Mouse (Mus musculus) neural tube, embryonic 12.5 days (tissue): Measurements from ENCODE around the gene Homer3. TPM values are rescaled to one million over a fixed set of nuclear protein-coding genes. Genes with fewer than 3 reads are reported as not detected.

Experiments
- ATAC-seq: fragments of 200-750 bp; cut with Nextera tagmentation; 2 replicates; pipeline ENCODE4 v1.8.0; 2017; ENCODE audit warnings: low read depth, mild to moderate bottlenecking, moderate TSS enrichment, moderate library complexity; ENCODE audit not compliant: low FRiP score
- H3K27ac ChIP-seq: fragments of 300-500 bp; sonication (generic); 2 replicates; pipeline ENCODE4 v1.5.1; 2016
- H3K27me3 ChIP-seq: fragments of 300-500 bp; sonication (generic); replicated peaks from 2 replicates; pipeline ENCODE4 v1.6.1; 2016; ENCODE audit warnings: mild to moderate bottlenecking
- H3K36me3 ChIP-seq: fragments of 300-500 bp; sonication (generic); 2 replicates; pipeline ENCODE4 v1.6.1; 2016; ENCODE audit warnings: mild to moderate bottlenecking
- H3K4me1 ChIP-seq: fragments of 300-500 bp; sonication (generic); 2 replicates; pipeline ENCODE4 v1.6.1; 2016
- H3K4me2 ChIP-seq: fragments of 300-500 bp; sonication (generic); replicated peaks from 2 replicates; pipeline ENCODE4 v1.6.1; 2016; ENCODE audit warnings: mild to moderate bottlenecking
- H3K4me3 ChIP-seq: fragments of 300-500 bp; sonication (generic); 2 replicates; pipeline ENCODE4 v1.5.1; 2016
- H3K9ac ChIP-seq: fragments of 300-500 bp; sonication (generic); 2 replicates; pipeline ENCODE4 v1.6.1; 2016; ENCODE audit warnings: mild to moderate bottlenecking
- H3K9me3 ChIP-seq: fragments of 300-500 bp; sonication (generic); 2 replicates; pipeline ENCODE4 v1.6.1; 2016; ENCODE audit warnings: mild to moderate bottlenecking
- WGBS: fragments of 180-500 bp; shearing (Covaris S2); methylation state at CpG from one replicate; pipeline ENCODE4 v1.1.7; 2016; 5-methylcytosine and 5-hydroxymethylcytosine counted together
- polyA plus RNA-seq: library from polyadenylated mRNA; unstranded; fragments of >200 nt; fragmentation: Nextera tagmentation; extraction: Ambion mirVana; gene quantifications from 2 replicates; pipeline ENCODE4 v1.2.1, GENCODE M21; 2016

The Homer3 gene
- polyA plus RNA-seq, 1 experiment from 2014 or later: 99.6 TPM

DNA sequence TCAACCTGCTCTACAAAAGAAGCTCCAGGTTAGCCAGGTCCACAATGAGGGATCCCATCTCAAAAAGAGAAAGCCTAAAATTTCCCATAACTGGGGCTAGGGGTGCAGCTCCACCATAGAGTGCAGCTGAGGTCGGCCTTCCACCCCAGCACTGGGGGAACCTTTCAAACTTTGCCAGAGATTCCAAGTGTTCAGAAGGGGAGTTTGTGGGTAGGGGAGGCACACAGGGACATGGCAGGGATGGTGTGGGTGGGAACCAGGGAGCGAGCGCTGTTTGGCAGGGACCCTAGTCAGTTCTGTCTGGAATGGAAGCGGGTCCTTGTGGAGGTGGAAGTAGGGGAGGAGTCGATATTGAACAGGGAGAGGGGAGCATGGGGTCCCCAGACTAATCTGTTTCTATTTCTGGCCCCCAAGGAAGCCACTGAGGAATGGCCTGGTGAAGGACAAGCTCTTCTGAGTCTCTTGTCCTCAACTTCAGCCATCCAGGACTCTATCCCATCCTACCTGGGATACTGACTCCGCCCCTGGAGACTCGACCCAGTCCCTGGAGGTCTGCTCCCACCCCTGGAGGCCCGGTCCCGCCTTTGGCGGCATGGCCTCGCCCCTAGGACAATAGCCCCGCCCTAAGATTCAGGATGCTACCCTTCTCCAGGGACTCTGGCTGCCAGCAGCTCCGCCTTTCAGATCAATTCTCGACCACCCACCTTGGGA, 46.7 kb downstream of the Homer3 start, which contains the start of gene Gdf1:
Gene Gdf1 (plus strand): TSS at position 694 of the 711 bp plus-strand sequence.
- Histone ChIP-seq H3K36me3 (peaks cover 50% of the 10 kb centered on the region), H3K4me2 (peak within 1 kb of the TSS; percentile 53), H3K4me1 (peaks cover 26% of the 10 kb centered on the region), H3K9me3 (no peaks in the 10 kb centered on the region), H3K27me3 (peaks cover 19% of the 10 kb centered on the region), H3K27ac (0 out of 2 replicates have a peak within 1 kb of the TSS, but pooled peaks have one; percentile 32), H3K9ac (peak within 1 kb of the TSS; percentile 44), H3K4me3 (peak within 1 kb of the TSS; percentile 8; the same call in 1 of the 2 replicates)
- no peak for ATAC-seq
- 25% methylated on average over 14 of the region's 14 CpGs for WGBS

DNA sequence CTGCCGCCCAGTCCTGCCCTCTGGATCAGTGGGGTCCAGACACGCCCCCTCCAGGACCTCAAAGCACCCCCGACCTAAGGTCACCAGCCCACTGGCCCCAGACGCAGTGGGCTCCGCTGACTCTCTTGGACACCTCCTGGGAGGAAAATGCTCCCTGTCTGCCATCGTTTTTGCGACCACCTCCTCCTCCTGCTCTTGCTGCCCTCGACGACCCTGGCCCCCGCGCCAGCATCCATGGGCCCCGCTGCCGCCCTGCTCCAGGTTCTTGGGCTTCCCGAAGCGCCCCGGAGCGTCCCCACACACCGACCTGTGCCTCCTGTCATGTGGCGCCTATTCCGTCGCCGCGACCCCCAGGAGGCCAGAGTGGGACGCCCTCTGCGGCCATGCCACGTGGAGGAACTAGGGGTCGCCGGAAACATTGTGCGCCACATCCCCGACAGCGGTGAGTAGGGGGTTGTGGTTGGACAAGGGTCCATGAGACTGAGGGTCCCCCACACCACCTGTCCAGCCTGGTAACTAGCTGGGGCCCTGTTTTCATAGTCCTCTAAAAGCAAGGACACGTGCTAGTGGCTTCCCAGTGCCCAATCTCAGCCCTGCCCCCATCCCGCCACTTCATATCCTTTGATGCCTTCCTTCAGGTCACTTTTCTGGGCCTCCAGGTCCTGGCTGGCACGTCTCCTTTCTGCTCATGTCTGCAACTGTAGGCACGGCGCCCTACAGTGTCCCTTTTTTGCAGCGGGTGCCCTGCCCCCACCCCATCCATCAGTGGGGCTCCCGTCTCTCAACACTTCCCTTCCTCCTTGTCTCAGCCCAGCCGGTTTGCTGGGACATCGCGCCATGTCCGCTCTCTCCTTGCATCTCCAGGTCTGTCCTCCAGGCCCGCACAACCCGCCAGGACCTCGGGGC, 47.5 kb downstream of the Homer3 start:
- H3K9ac ChIP-seq: peak overlapping the region; percentile 44
- peaks cover 54% of the 10 kb centered on the region for H3K36me3 ChIP-seq
- H3K4me3 ChIP-seq: peak overlapping the region; percentile 8; the same call in 1 of the 2 replicates
- 4% methylated on average over 45 of the region's 45 CpGs for WGBS
- peak; percentile 22 for ATAC-seq
- H3K27ac ChIP-seq: 0 out of 2 replicates have a peak overlapping the region, but pooled peaks have one; percentile 32
- peaks cover 19% of the 10 kb centered on the region for H3K27me3 ChIP-seq
- peaks cover 26% of the 10 kb centered on the region for H3K4me1 ChIP-seq
- no peaks in the 10 kb centered on the region for H3K9me3 ChIP-seq
- peak overlapping the region; percentile 53 for H3K4me2 ChIP-seq

DNA sequence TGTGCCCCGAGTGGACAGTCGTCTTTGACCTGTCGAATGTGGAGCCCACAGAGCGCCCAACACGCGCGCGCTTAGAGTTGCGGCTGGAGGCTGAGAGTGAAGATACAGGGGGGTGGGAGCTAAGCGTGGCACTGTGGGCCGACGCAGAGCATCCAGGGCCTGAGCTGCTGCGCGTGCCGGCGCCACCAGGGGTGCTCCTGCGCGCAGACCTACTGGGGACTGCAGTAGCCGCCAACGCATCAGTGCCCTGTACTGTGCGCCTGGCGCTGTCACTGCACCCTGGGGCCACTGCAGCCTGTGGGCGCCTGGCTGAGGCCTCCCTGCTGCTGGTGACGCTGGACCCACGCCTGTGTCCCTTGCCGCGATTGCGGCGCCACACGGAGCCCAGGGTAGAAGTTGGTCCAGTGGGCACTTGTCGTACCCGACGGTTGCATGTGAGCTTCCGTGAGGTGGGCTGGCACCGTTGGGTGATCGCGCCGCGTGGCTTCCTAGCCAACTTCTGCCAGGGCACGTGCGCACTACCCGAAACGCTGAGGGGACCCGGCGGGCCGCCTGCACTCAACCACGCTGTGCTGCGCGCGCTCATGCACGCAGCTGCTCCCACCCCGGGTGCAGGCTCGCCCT, 48.2 kb downstream of the Homer3 start:
- ATAC-seq: peak; percentile 83
- Histone ChIP-seq H3K27me3 (peaks cover 19% of the 10 kb centered on the region), H3K4me1 (peaks cover 26% of the 10 kb centered on the region), H3K4me2 (peak overlapping the region; percentile 53), H3K27ac (0 out of 2 replicates have a peak overlapping the region, but pooled peaks have one; percentile 32), H3K36me3 (peaks cover 60% of the 10 kb centered on the region), H3K9ac (peak overlapping the region; percentile 44), H3K4me3 (no peak overlapping the region), H3K9me3 (no peaks in the 10 kb centered on the region)
- 28% methylated on average over 53 of the region's 53 CpGs for WGBS

- Histone ChIP-seq H3K27me3 (peaks cover 19% of the 10 kb centered on the region), H3K9me3 (no peaks in the 10 kb centered on the region), H3K36me3 (peaks cover 67% of the 10 kb centered on the region), H3K4me1 (peaks cover 26% of the 10 kb centered on the region), H3K27ac (no peak overlapping the region), H3K4me2 (peak overlapping the region; percentile 53; the same call in 1 of the 2 replicates), H3K9ac (no peak overlapping the region), H3K4me3 (no peak overlapping the region)
- 67% methylated on average over 19 of the region's 19 CpGs for WGBS
- no peak for ATAC-seq
Measured at GRCm38 (mm10) chr8:70331526-70331925, 48.9 kb downstream of the Homer3 start.

GRCm38 (mm10) chr8:70332070-70332877, 49.6 kb downstream of the Homer3 start:
- H3K9me3 ChIP-seq: no peaks in the 10 kb centered on the region
- ATAC-seq: peak; percentile 64
- H3K27ac ChIP-seq: no peak overlapping the region
- 22% methylated on average over 41 of the region's 41 CpGs for WGBS
- H3K4me2 ChIP-seq: peak overlapping the region; percentile 32; the same call in 1 of the 2 replicates
- H3K9ac ChIP-seq: 0 out of 2 replicates have a peak overlapping the region, but pooled peaks have one; percentile 33
- peaks cover 26% of the 10 kb centered on the region for H3K4me1 ChIP-seq
- H3K36me3 ChIP-seq: peaks cover 72% of the 10 kb centered on the region
- H3K4me3 ChIP-seq: no peak overlapping the region
- peaks cover 19% of the 10 kb centered on the region for H3K27me3 ChIP-seq

GRCm38 (mm10) chr8:70332878-70333202, 50.2 kb downstream of the Homer3 start:
- no peak overlapping the region for H3K27ac ChIP-seq
- H3K27me3 ChIP-seq: peaks cover 19% of the 10 kb centered on the region
- H3K4me1 ChIP-seq: peaks cover 26% of the 10 kb centered on the region
- no peaks in the 10 kb centered on the region for H3K9me3 ChIP-seq
- H3K4me3 ChIP-seq: no peak overlapping the region
- H3K4me2 ChIP-seq: no peak overlapping the region
- ATAC-seq: no peak
- H3K9ac ChIP-seq: no peak overlapping the region
- peaks cover 74% of the 10 kb centered on the region for H3K36me3 ChIP-seq
- WGBS: 95% methylated on average over 6 of the region's 6 CpGs

DNA sequence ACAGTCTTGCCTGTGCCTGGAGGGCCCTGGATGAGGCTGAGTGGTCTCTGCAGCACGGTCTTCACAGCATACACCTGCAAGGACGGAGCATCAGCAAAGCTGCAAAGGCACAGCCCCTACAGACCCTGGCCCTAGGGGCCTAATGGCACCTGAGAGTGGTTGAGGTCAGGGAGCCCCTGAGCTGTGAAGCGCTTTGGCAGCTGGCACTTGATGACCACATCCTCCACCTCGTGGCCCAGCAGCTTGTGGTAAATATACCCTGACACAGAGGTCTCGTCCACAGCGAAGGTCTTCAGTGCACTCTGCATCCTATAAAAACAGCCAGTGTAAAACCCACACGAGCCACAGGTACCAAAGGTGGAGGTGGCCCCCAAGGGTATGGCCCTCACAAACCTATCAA, 56.3 kb downstream of the Homer3 start:
- no peak overlapping the region for H3K4me2 ChIP-seq
- H3K4me1 ChIP-seq: no peaks in the 10 kb centered on the region; the same call in 1 of the 2 replicates
- WGBS: 97% methylated on average over 7 of the region's 7 CpGs
- peaks cover 99% of the 10 kb centered on the region for H3K36me3 ChIP-seq
- no peak overlapping the region for H3K27ac ChIP-seq
- H3K9ac ChIP-seq: no peak overlapping the region
- H3K27me3 ChIP-seq: no peaks in the 10 kb centered on the region
- no peaks in the 10 kb centered on the region for H3K9me3 ChIP-seq
- no peak overlapping the region for H3K4me3 ChIP-seq
- ATAC-seq: no peak

DNA sequence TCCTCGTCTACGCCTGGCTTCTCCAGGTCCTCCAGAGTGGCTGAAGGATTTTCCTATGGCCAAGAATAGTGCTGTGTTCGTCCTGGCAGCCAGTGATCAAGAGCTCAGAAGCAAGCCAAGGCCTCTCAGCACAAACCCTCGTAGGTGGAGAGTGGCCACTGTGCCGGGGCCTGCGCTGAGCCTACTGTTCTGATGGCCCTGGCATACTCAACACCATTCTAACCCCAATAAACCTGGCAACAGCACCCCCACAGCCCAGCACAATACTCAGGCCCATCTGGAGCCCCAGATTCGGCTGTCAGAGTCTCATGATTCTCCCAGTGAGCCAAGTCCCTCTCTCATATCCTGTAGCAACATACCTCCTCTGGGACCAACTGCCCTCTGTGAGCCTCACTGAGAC, 58.0 kb downstream of the Homer3 start:
- Histone ChIP-seq H3K9ac (no peak overlapping the region), H3K4me3 (no peak overlapping the region), H3K27ac (no peak overlapping the region), H3K4me2 (no peak overlapping the region), H3K4me1 (no peaks in the 10 kb centered on the region; the same call in 1 of the 2 replicates), H3K9me3 (no peaks in the 10 kb centered on the region), H3K27me3 (no peaks in the 10 kb centered on the region), H3K36me3 (peaks cover 85% of the 10 kb centered on the region)
- ATAC-seq: no peak
- 90% methylated on average over 7 of the region's 7 CpGs for WGBS

GRCm38 (mm10) chr8:70342007-70342406, 59.4 kb downstream of the Homer3 start:
- Histone ChIP-seq H3K9me3 (no peaks in the 10 kb centered on the region), H3K4me1 (no peaks in the 10 kb centered on the region; the same call in 1 of the 2 replicates), H3K36me3 (peaks cover 72% of the 10 kb centered on the region), H3K27ac (no peak overlapping the region), H3K4me2 (no peak overlapping the region), H3K27me3 (no peaks in the 10 kb centered on the region), H3K9ac (no peak overlapping the region), H3K4me3 (no peak overlapping the region)
- 93% methylated on average over 14 of the region's 14 CpGs for WGBS
- no peak for ATAC-seq

DNA sequence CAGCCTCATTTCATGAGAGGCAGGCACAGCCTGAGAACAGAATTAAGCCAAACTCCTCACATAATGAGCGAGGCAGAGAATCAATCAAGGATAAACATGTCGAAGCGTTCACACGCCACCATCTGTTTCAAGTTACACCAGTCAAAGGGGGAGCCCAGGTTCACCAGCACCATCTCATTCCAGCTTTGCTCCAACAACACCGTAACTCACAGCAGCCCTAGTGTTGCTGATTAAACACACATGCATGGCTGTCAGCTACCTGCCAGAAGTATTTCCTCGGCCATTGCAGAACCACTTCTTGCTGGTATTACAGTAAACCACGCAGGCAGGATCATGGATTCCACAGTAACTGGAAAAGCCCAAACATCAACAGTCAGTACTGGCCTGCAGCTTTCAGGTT, 60.4 kb downstream of the Homer3 start:
- Histone ChIP-seq H3K4me1 (no peaks in the 10 kb centered on the region; the same call in 1 of the 2 replicates), H3K36me3 (peaks cover 61% of the 10 kb centered on the region), H3K27me3 (no peaks in the 10 kb centered on the region), H3K9ac (no peak overlapping the region), H3K27ac (no peak overlapping the region), H3K4me3 (no peak overlapping the region), H3K4me2 (no peak overlapping the region), H3K9me3 (no peaks in the 10 kb centered on the region)
- no peak for ATAC-seq
- 82% methylated on average over 7 of the region's 7 CpGs for WGBS

DNA sequence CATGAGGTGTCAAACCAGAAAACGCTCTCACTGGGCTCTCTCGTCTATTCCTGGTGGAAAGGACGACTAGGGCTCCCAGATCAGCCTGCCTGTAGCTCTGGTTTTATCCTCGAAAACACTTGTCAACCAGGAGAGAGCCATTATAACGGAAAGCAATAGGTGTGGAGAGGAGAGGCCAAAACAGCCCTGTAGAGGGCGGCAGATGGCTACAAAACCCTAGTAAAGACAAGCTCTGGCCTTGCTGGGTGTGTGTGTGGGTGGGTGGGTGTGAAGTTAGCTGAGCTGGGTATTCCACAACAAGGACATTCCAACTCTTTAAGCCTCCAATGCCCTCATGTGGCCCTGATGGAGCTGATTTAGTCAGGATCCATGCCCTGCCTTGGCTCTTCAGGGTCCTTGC, 61.1 kb downstream of the Homer3 start:
- Histone ChIP-seq H3K27me3 (no peaks in the 10 kb centered on the region), H3K4me2 (no peak overlapping the region), H3K9ac (no peak overlapping the region), H3K4me1 (peaks cover 5% of the 10 kb centered on the region), H3K36me3 (peaks cover 60% of the 10 kb centered on the region), H3K9me3 (no peaks in the 10 kb centered on the region), H3K27ac (no peak overlapping the region), H3K4me3 (no peak overlapping the region)
- WGBS: 61% methylated on average over 6 of the region's 6 CpGs
- ATAC-seq: 0 out of 2 replicates have a peak, but pooled peaks have one; percentile 39
